Mouse (Mus musculus): Measurements from ENCODE around the gene Hmx1. TPM values are rescaled to one million over a fixed set of nuclear protein-coding genes. Genes with fewer than 3 reads are reported as not detected.

The Hmx1 gene
- polyA plus RNA-seq, 2 experiments, result not detected

GRCm38 (mm10) chr5:35407411-35407930 lies 18.6 kb downstream of the Hmx1 start:
- Histone ChIP-seq H3K9ac (replicated peaks) (no peak overlapping the region), H3K36me3 (replicated peaks; ENCODE audit: control insufficient read depth, insufficient read depth, low read depth) (no peaks in the 10 kb centered on the region), H3K27ac (no peak overlapping the region), H3K9me3 (ENCODE audit: control insufficient read depth, low read length) (no peaks in the 10 kb centered on the region), H3K4me2 (ENCODE audit: low read depth) (no peak overlapping the region), H3K4me3 (ENCODE audit: insufficient read depth in 1 of 2, low read depth in 2 of 2, low read length in 2 of 2) (no peak overlapping the region), H3K4me1 (replicated peaks; ENCODE audit: control insufficient read depth in 2 of 2, insufficient read depth in 2 of 2, low read length in 1 of 2) (no peaks in the 10 kb centered on the region), H3K27me3 (ENCODE audit: control insufficient read depth, insufficient read depth, low read length) (peaks cover 4% of the 10 kb centered on the region)
- TF ChIP-seq CTCF (IDR thresholded peaks at IDR 0.05; ENCODE audit: low read depth) (no peak), EP300 (IDR thresholded peaks at IDR 0.05; ENCODE audit: low read depth) (no peak)
- no peak for DNase-seq (ENCODE audit: low read depth in 3 of 3, low spot score in 3 of 3)
- ATAC-seq (ENCODE audit: insufficient read depth), result no peak
- WGBS (ENCODE audit: insufficient replicate concordance), result 65% methylated on average over 9 of the region's 9 CpGs

GRCm38 (mm10) chr5:35411028-35411427 lies 22.1 kb downstream of the Hmx1 start:
- TF ChIP-seq EP300 (IDR thresholded peaks at IDR 0.05; ENCODE audit: low read depth), result no peak
- no peak for TF ChIP-seq CTCF (IDR thresholded peaks at IDR 0.05; ENCODE audit: low read depth)
- Histone ChIP-seq H3K4me2 (ENCODE audit: low read depth) (no peak overlapping the region), H3K4me1 (replicated peaks; ENCODE audit: control insufficient read depth in 2 of 2, insufficient read depth in 2 of 2, low read length in 1 of 2) (no peaks in the 10 kb centered on the region), H3K9ac (replicated peaks) (no peak overlapping the region), H3K27me3 (ENCODE audit: control insufficient read depth, insufficient read depth, low read length) (no peaks in the 10 kb centered on the region), H3K9me3 (ENCODE audit: control insufficient read depth, low read length) (no peaks in the 10 kb centered on the region), H3K27ac (no peak overlapping the region), H3K36me3 (replicated peaks; ENCODE audit: control insufficient read depth, insufficient read depth, low read depth) (no peaks in the 10 kb centered on the region), H3K4me3 (ENCODE audit: insufficient read depth in 1 of 2, low read depth in 2 of 2, low read length in 2 of 2) (no peak overlapping the region)
- DNase-seq (ENCODE audit: low read depth in 3 of 3, low spot score in 3 of 3) (no peak), ATAC-seq (ENCODE audit: insufficient read depth) (no peak)
- 52% methylated on average over 10 of the region's 10 CpGs for WGBS (ENCODE audit: insufficient replicate concordance)

DNA sequence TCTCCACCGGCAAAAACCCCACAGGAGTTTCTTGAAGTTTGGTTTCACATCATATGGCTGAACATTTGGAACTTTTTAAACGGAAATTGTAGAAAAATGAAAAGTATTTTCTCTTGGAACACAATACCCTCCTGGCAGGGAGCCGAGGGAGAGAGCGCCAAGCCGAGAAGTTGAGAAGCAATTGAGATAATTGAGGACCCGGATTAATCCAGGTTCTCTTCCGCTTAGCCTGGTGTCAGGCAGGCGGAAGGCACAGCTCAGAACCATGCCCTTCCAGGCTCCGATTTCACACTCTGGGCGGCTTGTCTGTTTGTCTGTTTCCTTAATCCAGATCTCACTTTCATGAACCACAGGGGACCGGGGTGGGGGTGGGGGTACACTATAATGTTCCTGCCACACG lies 23.9 kb downstream of the Hmx1 start:
- ATAC-seq (ENCODE audit: insufficient read depth), result no peak
- no peak overlapping the region for H3K27ac ChIP-seq
- H3K4me2 ChIP-seq (ENCODE audit: low read depth), result no peak overlapping the region
- no peak for TF ChIP-seq EP300 (IDR thresholded peaks at IDR 0.05; ENCODE audit: low read depth)
- no peak for TF ChIP-seq CTCF (IDR thresholded peaks at IDR 0.05; ENCODE audit: low read depth)
- no peaks in the 10 kb centered on the region for H3K27me3 ChIP-seq (ENCODE audit: control insufficient read depth, insufficient read depth, low read length)
- H3K9ac ChIP-seq (replicated peaks), result no peak overlapping the region
- no peaks in the 10 kb centered on the region for H3K36me3 ChIP-seq (replicated peaks; ENCODE audit: control insufficient read depth, insufficient read depth, low read depth)
- DNase-seq (ENCODE audit: low read depth in 3 of 3, low spot score in 3 of 3), result no peak
- no peaks in the 10 kb centered on the region for H3K4me1 ChIP-seq (replicated peaks; ENCODE audit: control insufficient read depth in 2 of 2, insufficient read depth in 2 of 2, low read length in 1 of 2)
- 27% methylated on average over 12 of the region's 12 CpGs for WGBS (ENCODE audit: insufficient replicate concordance)
- no peaks in the 10 kb centered on the region for H3K9me3 ChIP-seq (ENCODE audit: control insufficient read depth, low read length)
- H3K4me3 ChIP-seq (ENCODE audit: insufficient read depth in 1 of 2, low read depth in 2 of 2, low read length in 2 of 2), result no peak overlapping the region

DNA sequence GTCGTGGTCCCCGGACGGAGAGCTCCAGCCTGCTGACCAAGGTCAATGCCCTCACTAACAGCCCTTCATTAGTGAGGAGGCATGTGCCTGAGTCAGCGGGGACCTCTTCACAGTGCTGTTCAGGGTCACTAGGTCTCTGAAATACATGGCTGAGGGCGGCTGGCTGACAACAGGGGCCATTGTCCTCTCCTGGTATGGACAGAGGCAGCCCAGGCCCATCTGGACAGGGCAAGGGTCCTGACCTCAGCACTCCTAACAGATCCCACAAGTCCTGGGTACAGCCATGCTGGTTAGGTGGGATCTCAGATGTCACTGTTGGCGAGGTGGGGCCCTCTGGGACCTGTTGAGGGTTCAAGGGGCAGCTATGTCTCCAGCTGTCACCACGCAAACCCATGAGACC lies 28.8 kb downstream of the Hmx1 start:
- 46% methylated on average over 7 of the region's 7 CpGs for WGBS (ENCODE audit: insufficient replicate concordance)
- Histone ChIP-seq H3K9me3 (ENCODE audit: control insufficient read depth, low read length) (no peaks in the 10 kb centered on the region), H3K36me3 (replicated peaks; ENCODE audit: control insufficient read depth, insufficient read depth, low read depth) (no peaks in the 10 kb centered on the region), H3K27me3 (ENCODE audit: control insufficient read depth, insufficient read depth, low read length) (no peaks in the 10 kb centered on the region), H3K4me1 (replicated peaks; ENCODE audit: control insufficient read depth in 2 of 2, insufficient read depth in 2 of 2, low read length in 1 of 2) (no peaks in the 10 kb centered on the region), H3K9ac (replicated peaks) (no peak overlapping the region), H3K4me3 (ENCODE audit: insufficient read depth in 1 of 2, low read depth in 2 of 2, low read length in 2 of 2) (no peak overlapping the region), H3K27ac (no peak overlapping the region), H3K4me2 (ENCODE audit: low read depth) (no peak overlapping the region)
- TF ChIP-seq CTCF (IDR thresholded peaks at IDR 0.05; ENCODE audit: low read depth) (no peak), EP300 (IDR thresholded peaks at IDR 0.05; ENCODE audit: low read depth) (no peak)
- no peak for ATAC-seq (ENCODE audit: insufficient read depth)
- no peak for DNase-seq (ENCODE audit: low read depth in 3 of 3, low spot score in 3 of 3)

- Histone ChIP-seq H3K36me3 (replicated peaks; ENCODE audit: control insufficient read depth, insufficient read depth, low read depth) (no peaks in the 10 kb centered on the region), H3K9me3 (ENCODE audit: control insufficient read depth, low read length) (no peaks in the 10 kb centered on the region), H3K27me3 (ENCODE audit: control insufficient read depth, insufficient read depth, low read length) (no peaks in the 10 kb centered on the region), H3K4me3 (ENCODE audit: insufficient read depth in 1 of 2, low read depth in 2 of 2, low read length in 2 of 2) (no peak overlapping the region), H3K4me2 (ENCODE audit: low read depth) (no peak overlapping the region), H3K9ac (replicated peaks) (no peak overlapping the region), H3K27ac (no peak overlapping the region), H3K4me1 (replicated peaks; ENCODE audit: control insufficient read depth in 2 of 2, insufficient read depth in 2 of 2, low read length in 1 of 2) (peaks cover 0 to 3% of the 10 kb centered on the region in 2 experiments; a peak in 1 of 4 replicates)
- 36% methylated on average over 4 of the region's 4 CpGs for whole genome bisulfite sequencing (ENCODE audit: insufficient replicate concordance)
- ATAC-seq (ENCODE audit: insufficient read depth), result no peak
- TF ChIP-seq CTCF (IDR thresholded peaks at IDR 0.05; ENCODE audit: low read depth) (no peak), EP300 (IDR thresholded peaks at IDR 0.05; ENCODE audit: low read depth) (no peak)
- DNase-seq (ENCODE audit: low read depth in 3 of 3, low spot score in 3 of 3), result no peak
Measured at GRCm38 (mm10) chr5:35421622-35422021, 32.7 kb downstream of the Hmx1 start.
